Mouse (Mus musculus): ENCODE data around the gene Tubb1. TPM values are rescaled to one million over a fixed set of nuclear protein-coding genes. Genes with fewer than 3 reads are reported as not detected.

Gene Tubb1
- total RNA-seq, 2 experiments from 2014 or later, result 0.26 to 0.52 TPM

DNA sequence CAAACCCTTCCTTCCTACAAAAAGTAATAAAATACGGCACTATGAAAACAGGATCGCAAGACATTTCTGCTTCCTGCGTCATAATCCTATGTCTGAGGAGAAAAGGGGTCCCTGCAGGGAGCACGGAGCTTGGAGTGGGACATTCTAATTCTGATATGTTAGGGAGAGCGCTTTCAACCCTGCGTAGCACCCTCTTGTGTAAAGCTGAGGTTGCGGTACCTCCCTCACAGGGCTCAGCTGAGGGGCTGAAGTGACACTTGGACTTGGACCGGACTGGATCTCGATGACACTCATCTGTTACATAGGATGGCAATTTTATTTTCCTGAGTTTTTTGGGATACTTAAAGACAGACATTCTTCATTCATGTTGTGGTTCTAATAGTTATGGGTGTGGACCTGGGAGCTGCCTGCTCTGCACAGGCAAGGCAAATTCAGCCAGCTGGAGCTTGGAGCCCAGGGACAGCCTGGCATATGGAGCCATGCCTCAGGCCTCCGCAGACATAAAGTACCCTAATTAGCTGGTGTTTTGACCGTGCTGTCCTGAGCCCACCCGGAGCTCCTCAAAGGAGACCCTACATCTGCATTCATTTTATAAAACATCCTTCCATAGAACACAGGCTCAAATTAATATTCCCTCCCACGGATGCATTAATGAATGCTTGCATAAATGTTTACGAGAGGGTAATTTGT, 50.5 kb downstream of the Tubb1 start:
- no peak for DNase-seq (ENCODE audit: low spot score in 2 of 2)

DNA sequence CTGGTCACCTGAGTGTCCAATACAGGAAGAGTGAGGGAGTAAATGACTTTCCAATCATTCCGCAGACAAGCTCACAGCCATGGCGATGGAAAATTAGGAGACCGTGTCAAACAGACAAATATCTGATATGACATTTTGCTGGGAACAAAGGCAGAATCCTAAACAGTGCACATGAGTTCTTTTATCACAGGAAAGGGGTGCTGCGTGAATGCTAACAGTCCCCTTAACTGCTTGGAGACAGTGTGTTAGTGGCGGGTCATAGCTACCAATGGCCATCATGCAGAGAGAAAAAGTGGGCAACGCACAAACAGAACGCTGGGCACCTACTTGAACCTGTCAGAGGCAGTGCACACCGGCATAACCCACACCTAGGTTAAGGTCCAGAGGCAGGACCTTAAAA, 51.0 kb downstream of the Tubb1 start:
- no peak for DNase-seq (ENCODE audit: low spot score in 2 of 2)

- no peak for DNase-seq (ENCODE audit: low spot score in 2 of 2)
Observed at GRCm38 (mm10) chr2:174502321-174502720, 51.8 kb downstream of the Tubb1 start.

GRCm38 (mm10) chr2:174502831-174503460, 52.5 kb downstream of the Tubb1 start:
- DNase-seq (ENCODE audit: low spot score in 2 of 2), result no peak

Other genes with a start within 250 kb of the Tubb1 start
- gene Gnas, start 166.4 kb upstream of the Tubb1 start, total RNA-seq (2021), result 1,000 to 10,000 TPM; 3,196 to 3,475 TPM
- gene Gm20721, start 104.0 kb upstream of the Tubb1 start, total RNA-seq (2021), result 1 to 10 TPM; 4.8 to 6.4 TPM
- 10 to 100 TPM; 58.8 to 77.5 TPM for gene Nelfcd, start 34.9 kb upstream of the Tubb1 start, total RNA-seq (2021)
- 10 to 100 TPM; 80.8 to 95.9 TPM for gene Ctsz, start 11.7 kb upstream of the Tubb1 start, total RNA-seq (2021)
- gene Atp5e, start 13.4 kb downstream of the Tubb1 start, total RNA-seq (2021), result 100 to 1,000 TPM; 771 to 884 TPM
- gene Prelid3b, start 22.4 kb downstream of the Tubb1 start, total RNA-seq (2021), result 10 to 100 TPM; 58.9 to 62.8 TPM
- under 1 TPM; 0.08 to 0.10 TPM for gene Zfp831, start 192.8 kb downstream of the Tubb1 start, total RNA-seq (2021)